Mouse (Mus musculus): ENCODE data around the gene Map3k5. TPM values are rescaled to one million over a fixed set of nuclear protein-coding genes. Genes with fewer than 3 reads are reported as not detected.

Gene Map3k5
- polyA plus RNA-seq, 1 experiment from 2014 or later = 1.8 TPM

- WGBS = 85% methylated on average over 13 of the region's 13 CpGs
- Histone ChIP-seq H3K4me1 (replicated peaks; ENCODE audit: control insufficient read depth, insufficient read depth, low read length) (no peaks in the 10 kb centered on the region; the same call in 1 of the 2 replicates), H3K4me3 (ENCODE audit: low read depth, low read length) (no peak overlapping the region), H3K9ac (ENCODE audit: low read depth, low read length) (no peak overlapping the region), H3K27ac (ENCODE audit: low read depth, low read length) (no peak overlapping the region), H3K4me2 (no peak overlapping the region), H3K9me3 (ENCODE audit: control insufficient read depth, low read length) (no peaks in the 10 kb centered on the region), H3K36me3 (ENCODE audit: control insufficient read depth, insufficient read depth, low read length) (no peaks in the 10 kb centered on the region), H3K27me3 (replicated peaks; ENCODE audit: control insufficient read depth, insufficient read depth, low read length) (no peaks in the 10 kb centered on the region)
- ATAC-seq (replicated peaks; ENCODE audit: low FRiP score) (no peak), DNase-seq (ENCODE audit: low spot score) (no peak)
Observed at GRCm38 (mm10) chr10:19904077-19904820, 30.0 kb upstream of the Map3k5 start.

- ATAC-seq (replicated peaks; ENCODE audit: low FRiP score) (peak; percentile 97), DNase-seq (ENCODE audit: low spot score) (peak; percentile 89)
- Histone ChIP-seq H3K9ac (ENCODE audit: low read depth, low read length) (peak within 1 kb of the TSS; percentile 71), H3K4me3 (ENCODE audit: low read depth, low read length) (peak within 1 kb of the TSS; percentile 61), H3K36me3 (ENCODE audit: control insufficient read depth, insufficient read depth, low read length) (no peaks in the 10 kb centered on the region), H3K4me1 (replicated peaks; ENCODE audit: control insufficient read depth, insufficient read depth, low read length) (no peaks in the 10 kb centered on the region; the same call in 1 of the 2 replicates), H3K27me3 (replicated peaks; ENCODE audit: control insufficient read depth, insufficient read depth, low read length) (no peaks in the 10 kb centered on the region), H3K27ac (ENCODE audit: low read depth, low read length) (peak within 1 kb of the TSS; percentile 79), H3K4me2 (peak within 1 kb of the TSS; percentile 54), H3K9me3 (ENCODE audit: control insufficient read depth, low read length) (no peaks in the 10 kb centered on the region)
- WGBS = under 1% methylated on average over 60 of the region's 60 CpGs
Observed at GRCm38 (mm10) chr10:19907246-19907804, 26.9 kb upstream of the Map3k5 start, which contains the start of gene Pex7. Gene Pex7, minus strand, starts transcription at chr10:19907689.

GRCm38 (mm10) chr10:19908076-19908475 lies 26.2 kb upstream of the Map3k5 start:
- H3K4me1 ChIP-seq (replicated peaks; ENCODE audit: control insufficient read depth, insufficient read depth, low read length) = no peaks in the 10 kb centered on the region; the same call in 1 of the 2 replicates
- no peak overlapping the region for H3K9ac ChIP-seq (ENCODE audit: low read depth, low read length)
- no peaks in the 10 kb centered on the region for H3K27me3 ChIP-seq (replicated peaks; ENCODE audit: control insufficient read depth, insufficient read depth, low read length)
- WGBS = 68% methylated on average over 2 of the region's 2 CpGs
- H3K36me3 ChIP-seq (ENCODE audit: control insufficient read depth, insufficient read depth, low read length) = no peaks in the 10 kb centered on the region
- H3K4me3 ChIP-seq (ENCODE audit: low read depth, low read length) = no peak overlapping the region
- H3K4me2 ChIP-seq = peak overlapping the region; percentile 41
- DNase-seq (ENCODE audit: low spot score) (no peak), ATAC-seq (replicated peaks; ENCODE audit: low FRiP score) (no peak)
- no peak overlapping the region for H3K27ac ChIP-seq (ENCODE audit: low read depth, low read length)
- H3K9me3 ChIP-seq (ENCODE audit: control insufficient read depth, low read length) = no peaks in the 10 kb centered on the region

- Histone ChIP-seq H3K4me1 (replicated peaks; ENCODE audit: control insufficient read depth, insufficient read depth, low read length) (no peaks in the 10 kb centered on the region; the same call in 1 of the 2 replicates), H3K9ac (ENCODE audit: low read depth, low read length) (no peak overlapping the region), H3K27ac (ENCODE audit: low read depth, low read length) (no peak overlapping the region), H3K9me3 (ENCODE audit: control insufficient read depth, low read length) (no peaks in the 10 kb centered on the region), H3K4me3 (ENCODE audit: low read depth, low read length) (no peak overlapping the region), H3K27me3 (replicated peaks; ENCODE audit: control insufficient read depth, insufficient read depth, low read length) (no peaks in the 10 kb centered on the region), H3K36me3 (ENCODE audit: control insufficient read depth, insufficient read depth, low read length) (no peaks in the 10 kb centered on the region), H3K4me2 (no peak overlapping the region)
- 80% methylated on average over 2 of the region's 2 CpGs for WGBS
- ATAC-seq (replicated peaks; ENCODE audit: low FRiP score) (no peak), DNase-seq (ENCODE audit: low spot score) (no peak)
Observed at GRCm38 (mm10) chr10:19910516-19910915, 23.8 kb upstream of the Map3k5 start.

GRCm38 (mm10) chr10:19911583-19911982 lies 22.7 kb upstream of the Map3k5 start:
- WGBS = 42% methylated on average over 1 of the region's 1 CpGs
- Histone ChIP-seq H3K4me2 (no peak overlapping the region), H3K9ac (ENCODE audit: low read depth, low read length) (no peak overlapping the region), H3K4me3 (ENCODE audit: low read depth, low read length) (no peak overlapping the region), H3K27me3 (replicated peaks; ENCODE audit: control insufficient read depth, insufficient read depth, low read length) (no peaks in the 10 kb centered on the region), H3K4me1 (replicated peaks; ENCODE audit: control insufficient read depth, insufficient read depth, low read length) (no peaks in the 10 kb centered on the region; the same call in 1 of the 2 replicates), H3K9me3 (ENCODE audit: control insufficient read depth, low read length) (no peaks in the 10 kb centered on the region), H3K27ac (ENCODE audit: low read depth, low read length) (no peak overlapping the region), H3K36me3 (ENCODE audit: control insufficient read depth, insufficient read depth, low read length) (no peaks in the 10 kb centered on the region)
- ATAC-seq (replicated peaks; ENCODE audit: low FRiP score) (no peak), DNase-seq (ENCODE audit: low spot score) (no peak)

- Histone ChIP-seq H3K4me1 (replicated peaks; ENCODE audit: control insufficient read depth, insufficient read depth, low read length) (no peaks in the 10 kb centered on the region), H3K4me3 (ENCODE audit: low read depth, low read length) (no peak overlapping the region), H3K9ac (ENCODE audit: low read depth, low read length) (no peak overlapping the region), H3K27ac (ENCODE audit: low read depth, low read length) (no peak overlapping the region), H3K36me3 (ENCODE audit: control insufficient read depth, insufficient read depth, low read length) (no peaks in the 10 kb centered on the region), H3K4me2 (no peak overlapping the region), H3K9me3 (ENCODE audit: control insufficient read depth, low read length) (no peaks in the 10 kb centered on the region), H3K27me3 (replicated peaks; ENCODE audit: control insufficient read depth, insufficient read depth, low read length) (no peaks in the 10 kb centered on the region)
- 72% methylated on average over 4 of the region's 4 CpGs for WGBS
- DNase-seq (ENCODE audit: low spot score) (no peak), ATAC-seq (replicated peaks; ENCODE audit: low FRiP score) (no peak)
Observed at GRCm38 (mm10) chr10:19913806-19914205, 20.5 kb upstream of the Map3k5 start.

GRCm38 (mm10) chr10:19915301-19915700 lies 19.0 kb upstream of the Map3k5 start:
- Histone ChIP-seq H3K4me2 (no peak overlapping the region), H3K27ac (ENCODE audit: low read depth, low read length) (no peak overlapping the region), H3K4me3 (ENCODE audit: low read depth, low read length) (no peak overlapping the region), H3K4me1 (replicated peaks; ENCODE audit: control insufficient read depth, insufficient read depth, low read length) (no peaks in the 10 kb centered on the region), H3K9me3 (ENCODE audit: control insufficient read depth, low read length) (no peaks in the 10 kb centered on the region), H3K36me3 (ENCODE audit: control insufficient read depth, insufficient read depth, low read length) (no peaks in the 10 kb centered on the region), H3K27me3 (replicated peaks; ENCODE audit: control insufficient read depth, insufficient read depth, low read length) (no peaks in the 10 kb centered on the region), H3K9ac (ENCODE audit: low read depth, low read length) (no peak overlapping the region)
- 45% methylated on average over 1 of the region's 1 CpGs for WGBS
- DNase-seq (ENCODE audit: low spot score) (no peak), ATAC-seq (replicated peaks; ENCODE audit: low FRiP score) (peak; percentile 45; the same call in 1 of the 2 replicates)

- Histone ChIP-seq H3K27me3 (replicated peaks; ENCODE audit: control insufficient read depth, insufficient read depth, low read length) (no peaks in the 10 kb centered on the region), H3K4me3 (ENCODE audit: low read depth, low read length) (no peak overlapping the region), H3K9ac (ENCODE audit: low read depth, low read length) (no peak overlapping the region), H3K9me3 (ENCODE audit: control insufficient read depth, low read length) (no peaks in the 10 kb centered on the region), H3K36me3 (ENCODE audit: control insufficient read depth, insufficient read depth, low read length) (no peaks in the 10 kb centered on the region), H3K4me1 (replicated peaks; ENCODE audit: control insufficient read depth, insufficient read depth, low read length) (no peaks in the 10 kb centered on the region), H3K4me2 (no peak overlapping the region), H3K27ac (ENCODE audit: low read depth, low read length) (no peak overlapping the region)
- ATAC-seq (replicated peaks; ENCODE audit: low FRiP score) = no peak
- WGBS = 59% methylated on average over 4 of the region's 4 CpGs
- no peak for DNase-seq (ENCODE audit: low spot score)
Observed at GRCm38 (mm10) chr10:19922410-19922809, 11.9 kb upstream of the Map3k5 start.

GRCm38 (mm10) chr10:19924256-19924655 lies 10.0 kb upstream of the Map3k5 start:
- H3K4me3 ChIP-seq (ENCODE audit: low read depth, low read length) = no peak overlapping the region
- no peak for DNase-seq (ENCODE audit: low spot score)
- 71% methylated on average over 2 of the region's 2 CpGs for WGBS

More at GRCm38 (mm10) chr10:19924256-19924655, 10.0 kb upstream of the Map3k5 start:
- Histone ChIP-seq H3K9me3 (ENCODE audit: control insufficient read depth, low read length) (no peaks in the 10 kb centered on the region), H3K27me3 (replicated peaks; ENCODE audit: control insufficient read depth, insufficient read depth, low read length) (no peaks in the 10 kb centered on the region), H3K9ac (ENCODE audit: low read depth, low read length) (no peak overlapping the region), H3K27ac (ENCODE audit: low read depth, low read length) (no peak overlapping the region), H3K4me1 (replicated peaks; ENCODE audit: control insufficient read depth, insufficient read depth, low read length) (no peaks in the 10 kb centered on the region), H3K36me3 (ENCODE audit: control insufficient read depth, insufficient read depth, low read length) (no peaks in the 10 kb centered on the region), H3K4me2 (no peak overlapping the region)
- ATAC-seq (replicated peaks; ENCODE audit: low FRiP score) = no peak

All from liver, embryonic 11.5 days (tissue).